Mouse (Mus musculus) lung, embryonic 16.5 days (tissue): ENCODE measurements around the gene Nf1. TPM values are rescaled to one million over a fixed set of nuclear protein-coding genes. Genes with fewer than 3 reads are reported as not detected.

Source experiments
- ATAC-seq: fragments of 200-750 bp; cut with Nextera tagmentation; 2 replicates; pipeline ENCODE4 v1.8.0; 2017; ENCODE audit warnings: low read depth, mild to moderate bottlenecking, moderate library complexity
- H3K27ac ChIP-seq: fragments of 300-500 bp; sonication (generic); 2 replicates; pipeline ENCODE4 v1.5.1; 2014; ENCODE audit warnings: mild to moderate bottlenecking, control low read depth, low read length
- H3K27me3 ChIP-seq: fragments of 300-500 bp; sonication (generic); 2 replicates; pipeline ENCODE4 v1.6.1; 2014; ENCODE audit warnings: low read depth, low read length, mixed read lengths; ENCODE audit not compliant: control insufficient read depth, insufficient read depth
- H3K36me3 ChIP-seq: fragments of 300-500 bp; sonication (generic); 2 replicates; pipeline ENCODE4 v1.6.1; 2014; ENCODE audit warnings: low read length; ENCODE audit not compliant: control insufficient read depth, insufficient read depth
- H3K4me1 ChIP-seq: fragments of 300-500 bp; sonication (generic); replicated peaks from 2 replicates; pipeline ENCODE4 v1.6.1; 2014; ENCODE audit warnings: low read length, mixed read lengths; ENCODE audit not compliant: control insufficient read depth, insufficient read depth
- H3K4me2 ChIP-seq: fragments of 300-500 bp; sonication (generic); 2 replicates; pipeline ENCODE4 v1.6.1; 2014; ENCODE audit warnings: low read depth, low read length, control low read depth
- H3K4me3 ChIP-seq: fragments of 300-500 bp; sonication (generic); 2 replicates; pipeline ENCODE4 v1.5.1; 2014; ENCODE audit warnings: mild to moderate bottlenecking, low read length, control low read depth
- H3K9ac ChIP-seq: fragments of 300-500 bp; sonication (generic); 2 replicates; pipeline ENCODE4 v1.6.1; 2014; ENCODE audit warnings: low read length, control low read depth
- H3K9me3 ChIP-seq: fragments of 300-500 bp; sonication (generic); 2 replicates; pipeline ENCODE4 v1.6.1; 2016; ENCODE audit warnings: low read length; ENCODE audit not compliant: control insufficient read depth
- WGBS: fragments of 180-500 bp; shearing (Covaris S2); extraction: QIAGEN DNeasy Blood & Tissue Kit; methylation state at CpG from one replicate; pipeline ENCODE4 v1.1.7; 2014; 5-methylcytosine and 5-hydroxymethylcytosine counted together
- polyA plus RNA-seq: library from polyadenylated mRNA; unstranded; fragments of >200 nt; fragmentation: Nextera tagmentation; extraction: Ambion mirVana; gene quantifications from 2 replicates; pipeline ENCODE4 v1.2.1, GENCODE M21; 2015

Gene Nf1
- polyA plus RNA-seq, 1 experiment from 2014 or later, result 5.8 TPM

DNA sequence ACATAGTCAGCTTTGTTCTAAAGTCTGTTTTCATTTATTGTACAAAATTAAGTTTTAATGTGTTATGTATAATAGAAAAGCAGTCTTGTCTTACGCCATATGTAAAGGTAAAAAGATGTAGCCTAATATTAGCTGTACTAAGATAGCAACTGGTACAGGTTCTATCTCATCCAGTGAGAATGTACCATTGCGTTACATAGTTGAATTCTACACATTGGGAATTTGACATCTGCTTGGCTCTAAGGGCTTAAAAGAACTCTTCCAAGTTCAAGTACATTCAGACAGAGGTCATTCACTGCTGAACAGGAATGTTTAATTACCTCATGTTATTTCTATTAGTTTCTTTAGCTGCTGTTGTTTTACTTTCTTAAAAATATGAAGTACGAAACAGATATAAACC lies 187.1 kb downstream of the Nf1 start:
- H3K4me2 ChIP-seq, result no peak overlapping the region
- no peak overlapping the region for H3K4me3 ChIP-seq
- no peaks in the 10 kb centered on the region for H3K27me3 ChIP-seq
- 85% methylated on average over 3 of the region's 3 CpGs for WGBS
- H3K27ac ChIP-seq, result no peak overlapping the region
- no peaks in the 10 kb centered on the region for H3K9me3 ChIP-seq
- H3K9ac ChIP-seq, result no peak overlapping the region
- ATAC-seq, result no peak
- no peaks in the 10 kb centered on the region for H3K4me1 ChIP-seq
- no peaks in the 10 kb centered on the region for H3K36me3 ChIP-seq

DNA sequence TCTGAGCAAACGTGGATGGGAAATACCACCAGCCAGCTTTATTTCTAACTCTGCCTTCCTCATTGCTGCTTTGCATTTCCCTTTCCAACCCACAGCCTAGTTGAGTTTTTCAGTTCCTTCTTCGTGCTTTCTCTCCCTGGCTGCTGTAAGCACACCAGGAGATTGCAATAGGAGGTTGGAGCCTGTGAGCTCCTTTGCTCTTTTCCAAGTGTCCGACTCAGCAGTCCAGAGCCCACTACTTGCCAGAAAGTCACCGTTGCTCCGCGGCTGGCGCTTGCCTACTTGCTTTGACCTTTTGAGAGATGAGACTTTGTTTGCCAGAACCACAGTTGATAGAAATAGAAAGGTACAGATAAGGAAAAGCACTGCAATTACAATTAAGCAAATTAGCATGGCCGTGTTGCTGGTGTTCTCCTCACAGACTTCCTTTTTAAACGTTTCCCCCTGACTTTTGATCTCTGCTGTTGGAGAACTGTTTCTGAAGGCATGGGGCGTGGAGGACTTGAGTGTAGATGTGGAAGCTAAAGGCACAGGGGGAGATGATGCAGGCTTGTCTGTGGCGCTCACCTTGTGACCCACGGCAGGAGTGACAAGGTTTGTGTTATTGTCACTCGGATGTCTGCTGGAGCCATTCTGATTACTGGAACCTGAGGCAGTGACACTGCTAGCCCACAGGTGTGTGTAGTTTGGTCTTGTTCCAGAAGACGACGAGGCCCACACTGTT lies 187.7 kb downstream of the Nf1 start:
- Histone ChIP-seq H3K27ac (no peak overlapping the region), H3K36me3 (no peaks in the 10 kb centered on the region), H3K4me3 (no peak overlapping the region), H3K4me2 (no peak overlapping the region), H3K9ac (no peak overlapping the region), H3K9me3 (no peaks in the 10 kb centered on the region), H3K4me1 (no peaks in the 10 kb centered on the region), H3K27me3 (no peaks in the 10 kb centered on the region)
- no peak for ATAC-seq
- WGBS, result 67% methylated on average over 15 of the region's 15 CpGs

DNA sequence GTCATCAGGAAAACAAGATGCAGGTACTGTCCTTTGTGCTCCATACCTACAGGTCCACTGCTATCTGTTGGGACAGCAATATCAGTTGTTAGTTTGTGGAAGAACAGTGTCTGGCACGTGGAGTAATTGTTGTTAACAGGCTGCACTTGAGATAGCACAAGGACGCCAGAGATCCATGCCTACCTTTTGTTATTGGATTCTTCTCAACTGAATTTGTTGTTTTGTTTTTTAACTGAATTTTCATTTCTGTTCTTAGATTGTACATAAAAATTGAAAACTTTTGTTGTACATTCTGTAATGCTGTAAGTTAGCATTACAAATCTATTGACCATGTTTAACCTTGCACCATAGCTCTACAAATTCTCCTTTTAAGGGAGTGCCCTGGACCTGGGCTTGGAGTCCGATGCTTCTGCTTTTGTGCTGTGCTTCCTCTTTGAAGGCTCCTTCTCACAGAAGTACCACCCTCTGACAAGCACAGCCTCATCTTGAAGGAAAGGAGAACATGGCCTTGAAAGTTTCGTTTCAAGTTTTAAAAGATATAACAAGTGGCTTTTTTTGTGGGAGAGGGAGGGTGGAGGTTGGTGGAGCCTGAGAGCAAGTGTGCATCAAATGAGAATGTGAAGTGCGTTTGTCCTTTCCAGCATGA lies 188.4 kb downstream of the Nf1 start:
- H3K27me3 ChIP-seq, result no peaks in the 10 kb centered on the region
- no peak for ATAC-seq
- H3K4me3 ChIP-seq, result no peak overlapping the region

DNA sequence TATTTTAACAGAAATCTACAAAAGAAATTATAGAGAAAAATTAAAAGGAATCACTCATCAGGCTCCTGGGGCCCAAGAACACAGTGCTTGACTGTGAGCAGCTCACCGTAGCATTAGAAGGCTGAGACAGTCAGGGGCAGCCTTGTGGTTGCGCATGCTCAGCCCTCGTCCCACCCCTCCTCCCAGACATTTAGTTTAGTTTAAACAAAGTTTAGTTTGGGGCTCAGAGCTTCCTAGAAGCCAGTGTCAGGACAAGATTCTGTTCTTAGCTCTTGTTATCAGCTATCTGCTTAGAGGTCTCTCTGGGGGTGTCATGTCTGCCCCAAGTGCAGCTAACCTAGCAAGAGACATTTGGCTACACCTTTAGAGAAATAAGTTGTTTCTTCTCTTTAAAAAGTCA lies 189.1 kb downstream of the Nf1 start:
- H3K27ac ChIP-seq, result no peak overlapping the region
- WGBS, result 84% methylated on average over 3 of the region's 3 CpGs
- H3K27me3 ChIP-seq, result no peaks in the 10 kb centered on the region
- H3K9ac ChIP-seq, result no peak overlapping the region
- H3K4me1 ChIP-seq, result 0 out of 2 replicates have a peak, but pooled peaks cover 3% of the 10 kb centered on the region
- no peak overlapping the region for H3K4me2 ChIP-seq
- no peak for ATAC-seq
- no peaks in the 10 kb centered on the region for H3K9me3 ChIP-seq
- H3K36me3 ChIP-seq, result no peaks in the 10 kb centered on the region
- H3K4me3 ChIP-seq, result no peak overlapping the region

More for the DNA sequence above, 188.4 kb downstream of the Nf1 start:
- WGBS, result 81% methylated on average over 5 of the region's 5 CpGs
- Histone ChIP-seq H3K36me3 (no peaks in the 10 kb centered on the region), H3K27ac (no peak overlapping the region), H3K4me1 (no peaks in the 10 kb centered on the region), H3K4me2 (no peak overlapping the region), H3K9ac (no peak overlapping the region), H3K9me3 (no peaks in the 10 kb centered on the region)

DNA sequence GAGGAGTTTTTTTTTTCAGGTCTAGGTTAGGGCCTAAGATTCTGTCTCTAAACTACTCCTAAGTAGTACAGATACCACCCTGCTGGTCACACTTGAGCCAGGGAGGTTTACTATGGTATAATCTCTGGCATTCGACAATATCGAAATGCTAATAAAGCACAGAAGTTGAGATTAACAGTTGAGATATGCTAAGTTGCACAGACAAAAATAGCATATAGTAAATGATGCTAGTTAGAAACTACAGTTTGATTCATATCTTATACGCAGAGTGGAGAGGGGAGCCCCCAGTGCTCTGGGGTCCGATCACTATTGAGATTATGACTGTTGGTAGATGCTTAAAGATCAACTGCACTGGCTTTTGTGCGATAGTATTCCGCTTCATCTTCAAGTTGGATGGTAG lies 189.7 kb downstream of the Nf1 start:
- Histone ChIP-seq H3K36me3 (no peaks in the 10 kb centered on the region), H3K27ac (no peak overlapping the region), H3K27me3 (no peaks in the 10 kb centered on the region), H3K9ac (no peak overlapping the region), H3K4me1 (peaks cover 8% of the 10 kb centered on the region), H3K4me2 (no peak overlapping the region), H3K9me3 (no peaks in the 10 kb centered on the region), H3K4me3 (no peak overlapping the region)
- ATAC-seq, result no peak
- 92% methylated on average over 6 of the region's 6 CpGs for WGBS

DNA sequence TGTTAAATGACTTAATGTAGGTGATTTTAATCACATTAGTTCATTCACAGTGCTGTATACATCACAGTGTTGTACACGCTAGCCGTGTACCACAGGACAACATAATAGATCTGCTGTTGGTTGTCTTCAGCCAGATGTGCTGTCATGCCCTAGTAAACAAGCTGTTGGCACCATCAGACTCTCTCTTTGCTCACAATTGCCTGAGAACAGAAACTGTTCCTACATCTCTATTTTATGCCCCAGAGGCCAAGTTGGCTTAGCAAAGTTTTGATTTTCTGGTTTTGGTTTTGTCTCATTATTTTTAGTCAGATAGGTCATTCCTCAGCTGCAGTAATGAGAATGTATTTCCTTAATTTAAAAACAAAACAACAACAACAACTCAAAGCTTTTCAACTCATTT lies 190.2 kb downstream of the Nf1 start:
- no peaks in the 10 kb centered on the region for H3K36me3 ChIP-seq
- H3K9me3 ChIP-seq, result no peaks in the 10 kb centered on the region
- H3K9ac ChIP-seq, result no peak overlapping the region
- no peak overlapping the region for H3K27ac ChIP-seq
- no peaks in the 10 kb centered on the region for H3K27me3 ChIP-seq
- H3K4me2 ChIP-seq, result no peak overlapping the region
- WGBS, result 74% methylated on average over 2 of the region's 2 CpGs
- H3K4me1 ChIP-seq, result peaks cover 8% of the 10 kb centered on the region
- no peak overlapping the region for H3K4me3 ChIP-seq
- no peak for ATAC-seq

DNA sequence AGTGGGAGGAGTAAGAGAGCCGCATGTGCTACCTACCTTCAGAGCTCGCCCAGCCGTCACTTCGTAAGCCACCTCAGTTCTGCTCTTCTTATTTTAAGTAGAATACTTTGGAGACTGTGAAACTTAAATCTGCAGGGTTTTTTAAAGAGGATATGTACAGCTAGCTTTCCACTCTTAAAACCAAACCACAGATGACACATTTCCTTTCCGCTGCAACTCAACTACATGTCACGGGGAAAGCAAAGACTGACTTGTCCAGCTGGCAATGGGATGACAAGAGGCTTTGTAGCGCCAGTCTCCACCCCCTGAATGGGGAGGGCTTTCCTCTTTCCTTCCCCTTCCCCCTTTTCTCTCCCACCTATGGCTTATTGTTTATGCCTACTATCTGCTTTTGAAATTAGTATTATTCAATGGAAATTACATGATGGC lies 190.9 kb downstream of the Nf1 start, which contains the start of the genes Evi2 and Evi2a:
Gene Evi2 (minus strand): TSS at position 257 of the 429 bp plus-strand sequence.
Gene Evi2a (minus strand): TSS at position 277 of the 429 bp plus-strand sequence.
- Histone ChIP-seq H3K27ac (no peak within 1 kb of the TSS), H3K4me3 (no peak within 1 kb of the TSS), H3K4me1 (peaks cover 10% of the 10 kb centered on the region), H3K9ac (no peak within 1 kb of the TSS), H3K9me3 (no peaks in the 10 kb centered on the region), H3K4me2 (no peak within 1 kb of the TSS), H3K27me3 (no peaks in the 10 kb centered on the region), H3K36me3 (no peaks in the 10 kb centered on the region)
- ATAC-seq, result no peak
- 73% methylated on average over 7 of the region's 7 CpGs for WGBS

DNA sequence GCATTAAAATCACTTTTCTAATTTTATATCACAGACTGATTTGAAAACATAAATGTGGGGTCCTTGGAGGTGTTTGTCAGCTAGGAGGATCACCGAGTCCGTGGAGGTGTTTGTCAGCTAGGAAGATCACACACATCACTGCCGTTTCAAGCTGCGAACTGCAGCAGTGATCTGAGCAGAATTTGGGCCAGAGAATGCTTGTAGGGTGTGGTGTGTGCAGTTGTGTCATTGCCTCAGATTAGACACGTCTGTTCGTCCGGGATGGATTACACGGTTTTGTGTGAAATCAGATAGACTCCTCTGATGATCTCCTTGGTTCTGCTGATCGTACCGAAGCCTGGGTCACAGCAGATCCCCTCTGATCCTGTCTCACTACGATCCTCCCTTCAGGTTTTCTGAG lies 191.3 kb downstream of the Nf1 start:
- no peak overlapping the region for H3K9ac ChIP-seq
- no peak overlapping the region for H3K4me2 ChIP-seq
- no peaks in the 10 kb centered on the region for H3K36me3 ChIP-seq
- WGBS, result 85% methylated on average over 11 of the region's 11 CpGs
- no peak for ATAC-seq
- no peak overlapping the region for H3K4me3 ChIP-seq
- no peak overlapping the region for H3K27ac ChIP-seq
- peaks cover 10% of the 10 kb centered on the region for H3K4me1 ChIP-seq
- H3K27me3 ChIP-seq, result no peaks in the 10 kb centered on the region
- H3K9me3 ChIP-seq, result no peaks in the 10 kb centered on the region

DNA sequence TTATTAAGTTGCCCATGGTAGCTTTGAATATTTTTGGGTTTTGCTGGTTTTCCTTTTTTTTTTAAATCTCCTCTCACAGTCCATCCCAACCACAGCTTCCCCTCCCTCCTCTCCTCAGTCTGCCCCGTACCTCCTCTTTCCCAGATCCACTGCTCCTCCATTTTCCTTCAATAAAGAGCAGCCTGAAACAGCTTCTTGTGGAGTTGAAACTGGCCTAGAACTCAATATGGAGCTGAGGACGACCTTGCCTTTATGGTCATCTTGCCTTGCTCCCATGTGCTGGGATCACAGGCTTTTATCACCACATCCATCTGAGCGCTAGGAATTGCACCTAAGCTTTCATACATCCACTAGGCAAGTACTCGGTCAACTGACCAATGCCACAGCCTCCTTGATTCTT lies 192.0 kb downstream of the Nf1 start:
- H3K4me1 ChIP-seq, result peaks cover 10% of the 10 kb centered on the region
- no peak overlapping the region for H3K4me3 ChIP-seq
- no peaks in the 10 kb centered on the region for H3K9me3 ChIP-seq
- no peak for ATAC-seq
- no peak overlapping the region for H3K27ac ChIP-seq
- H3K4me2 ChIP-seq, result no peak overlapping the region
- no peaks in the 10 kb centered on the region for H3K27me3 ChIP-seq
- no peak overlapping the region for H3K9ac ChIP-seq
- WGBS, result 90% methylated on average over 4 of the region's 4 CpGs
- no peaks in the 10 kb centered on the region for H3K36me3 ChIP-seq
